Mouse (Mus musculus) layer of hippocampus, adult 11-12 months (tissue): Measurements from ENCODE around the gene Gm20911.
"Not testable (repeated sequence)": the region's sequence is repeated elsewhere in the genome, so short reads cannot be mapped to it uniquely, and the experiment has no call there.

Experiments used
- DNase-seq: peaks from one replicate; pipeline ENCODE4 v3.0.0; 2022; ENCODE audit warnings: low spot score

Gene Gm20911

DNA sequence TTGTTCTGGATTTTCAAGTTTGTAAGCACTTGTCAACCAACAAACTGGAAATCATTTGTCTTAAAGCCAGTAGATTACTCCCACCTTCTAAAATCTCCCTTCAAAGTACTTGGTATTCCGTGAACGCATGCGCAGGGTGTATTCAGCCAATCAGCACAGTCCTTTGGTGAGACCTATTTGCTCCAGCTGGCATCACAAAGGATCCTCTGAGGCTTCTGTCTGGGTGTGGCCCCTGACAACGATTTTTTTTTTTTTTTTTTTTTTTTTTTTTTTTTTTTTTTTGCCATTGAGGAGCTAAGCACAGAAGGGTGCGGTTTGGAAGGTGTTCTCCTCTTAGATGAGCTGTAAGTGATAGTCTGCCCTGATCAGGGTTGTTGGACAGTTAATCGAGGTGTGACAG, at the start of gene Gm20911:
Gm20911 (plus strand) TSS at position 301 of the 400 bp plus-strand sequence.
- DNase-seq = not testable (repeated sequence)
